Mouse (Mus musculus) forebrain, embryonic 16.5 days (tissue): ENCODE measurements around the gene Capn11. TPM values are rescaled to one million over a fixed set of nuclear protein-coding genes. Genes with fewer than 3 reads are reported as not detected.

ENCODE experiments used
- ATAC-seq: fragments of 200-750 bp; cut with Nextera tagmentation; 2 replicates; pipeline ENCODE4 v1.8.0; 2017; ENCODE audit warnings: mild to moderate bottlenecking, moderate library complexity
- H3K27ac ChIP-seq: fragments of 300-500 bp; sonication (generic); 2 replicates; pipeline ENCODE4 v1.5.1; 2014; ENCODE audit warnings: low read length, control low read depth
- H3K27me3 ChIP-seq: fragments of 300-500 bp; sonication (generic); replicated peaks from 2 replicates; pipeline ENCODE4 v1.6.1; 2014; ENCODE audit warnings: low read length; ENCODE audit not compliant: control insufficient read depth, insufficient read depth
- H3K36me3 ChIP-seq: fragments of 300-500 bp; sonication (generic); 2 replicates; pipeline ENCODE4 v1.6.1; 2014; ENCODE audit not compliant: control insufficient read depth, insufficient read depth
- H3K4me1 ChIP-seq: fragments of 300-500 bp; sonication (generic); replicated peaks from 2 replicates; pipeline ENCODE4 v1.6.1; 2014; ENCODE audit warnings: low read length; ENCODE audit not compliant: control insufficient read depth, insufficient read depth
- H3K4me2 ChIP-seq: fragments of 300-500 bp; sonication (generic); 2 replicates; pipeline ENCODE4 v1.6.1; 2014; ENCODE audit warnings: mild to moderate bottlenecking, low read length, control low read depth
- H3K4me3 ChIP-seq: fragments of 300-500 bp; sonication (generic); replicated peaks from 2 replicates; pipeline ENCODE4 v1.5.1; 2014; ENCODE audit warnings: mild to moderate bottlenecking, low read length, control low read depth
- H3K9ac ChIP-seq: fragments of 300-500 bp; sonication (generic); replicated peaks from 2 replicates; pipeline ENCODE4 v1.6.1; 2014; ENCODE audit warnings: low read depth, low read length, control low read depth
- H3K9me3 ChIP-seq: fragments of 300-500 bp; sonication (generic); 2 replicates; pipeline ENCODE4 v1.6.1; 2016; ENCODE audit warnings: low read length; ENCODE audit not compliant: control insufficient read depth
- WGBS: fragments of 180-500 bp; shearing (Covaris S2); extraction: QIAGEN DNeasy Blood & Tissue Kit; methylation state at CpG from one replicate; pipeline ENCODE4 v1.1.7; 2014; 5-methylcytosine and 5-hydroxymethylcytosine counted together
- polyA plus RNA-seq: library from polyadenylated mRNA; unstranded; fragments of >200 nt; fragmentation: Nextera tagmentation; extraction: Ambion mirVana; gene quantifications from 2 replicates; pipeline ENCODE4 v1.2.1, GENCODE M21; 2015

The Capn11 gene
- polyA plus RNA-seq, 1 experiment from 2014 or later, result 0.85 TPM

DNA sequence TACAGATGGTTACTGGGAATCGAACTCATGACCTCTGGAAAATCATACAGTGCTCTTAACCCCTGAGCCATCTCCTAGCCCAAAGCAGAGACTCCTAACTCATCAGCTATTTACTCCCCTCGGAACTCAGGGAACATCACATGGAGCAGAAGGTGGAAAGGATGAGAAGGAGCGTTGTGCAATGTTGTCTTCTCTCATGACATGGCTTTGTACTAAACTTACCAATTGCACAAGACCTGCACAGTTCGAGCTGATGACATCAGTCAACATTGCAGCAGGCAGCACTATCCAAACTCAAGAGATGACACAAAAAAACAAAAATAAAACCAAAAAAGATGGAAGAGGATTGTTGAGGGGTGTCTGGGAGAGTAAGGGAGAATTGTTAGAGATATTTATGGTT lies 50.7 kb downstream of the Capn11 start:
- H3K4me1 ChIP-seq, result no peaks in the 10 kb centered on the region
- no peaks in the 10 kb centered on the region for H3K36me3 ChIP-seq
- peaks cover 4% of the 10 kb centered on the region for H3K9me3 ChIP-seq
- H3K4me2 ChIP-seq, result no peak overlapping the region
- 89% methylated on average over 4 of the region's 4 CpGs for WGBS
- H3K4me3 ChIP-seq, result no peak overlapping the region
- no peak overlapping the region for H3K9ac ChIP-seq
- ATAC-seq, result no peak
- H3K27ac ChIP-seq, result no peak overlapping the region
- H3K27me3 ChIP-seq, result no peaks in the 10 kb centered on the region

DNA sequence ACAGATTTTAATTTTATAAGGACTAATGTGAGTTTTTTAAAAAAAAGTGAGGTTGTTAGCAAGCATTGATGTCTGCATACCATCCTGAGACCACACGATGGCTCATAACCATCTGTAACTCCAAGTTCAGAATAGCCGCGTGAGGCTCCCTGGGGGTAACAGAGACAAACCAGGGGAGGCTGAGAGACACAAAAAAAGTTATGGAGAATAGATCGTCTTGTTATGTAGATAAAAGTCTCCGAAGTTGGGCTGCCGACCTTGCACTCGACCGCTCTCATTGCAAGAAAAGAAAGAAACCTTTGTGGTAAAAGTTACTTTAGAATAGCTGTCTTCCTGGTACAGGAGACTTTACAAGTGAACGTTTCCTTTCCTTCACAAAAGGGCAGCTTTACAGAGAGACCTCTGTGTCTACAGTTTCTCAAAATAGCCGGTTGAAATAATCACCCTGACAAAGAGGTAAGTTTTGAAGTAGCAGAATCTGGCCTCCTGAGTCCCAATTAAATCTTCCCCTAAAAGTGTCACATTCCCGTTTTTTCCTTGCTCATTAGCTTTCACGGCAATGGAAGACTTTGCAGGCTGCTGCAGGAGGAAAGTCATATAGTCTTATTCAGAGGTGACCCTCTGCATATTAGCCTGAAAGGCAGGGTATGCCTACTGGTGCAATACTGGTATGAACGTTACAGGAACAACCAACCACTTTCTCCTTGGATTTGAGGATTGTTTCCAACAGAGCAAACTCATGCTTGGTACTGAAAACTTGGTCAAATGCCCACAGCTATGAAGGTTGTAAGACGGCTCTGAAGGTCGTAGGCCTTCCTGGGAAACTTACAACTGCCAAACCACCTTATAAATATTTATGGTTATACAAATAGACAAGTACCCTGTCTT lies 51.9 kb downstream of the Capn11 start:
- Histone ChIP-seq H3K4me2 (no peak overlapping the region), H3K9me3 (peaks cover 4% of the 10 kb centered on the region), H3K27me3 (no peaks in the 10 kb centered on the region; the same call in 1 of the 2 replicates), H3K9ac (no peak overlapping the region), H3K4me3 (no peak overlapping the region), H3K4me1 (no peaks in the 10 kb centered on the region), H3K27ac (no peak overlapping the region), H3K36me3 (no peaks in the 10 kb centered on the region)
- WGBS, result 71% methylated on average over 15 of the region's 15 CpGs
- ATAC-seq, result no peak

DNA sequence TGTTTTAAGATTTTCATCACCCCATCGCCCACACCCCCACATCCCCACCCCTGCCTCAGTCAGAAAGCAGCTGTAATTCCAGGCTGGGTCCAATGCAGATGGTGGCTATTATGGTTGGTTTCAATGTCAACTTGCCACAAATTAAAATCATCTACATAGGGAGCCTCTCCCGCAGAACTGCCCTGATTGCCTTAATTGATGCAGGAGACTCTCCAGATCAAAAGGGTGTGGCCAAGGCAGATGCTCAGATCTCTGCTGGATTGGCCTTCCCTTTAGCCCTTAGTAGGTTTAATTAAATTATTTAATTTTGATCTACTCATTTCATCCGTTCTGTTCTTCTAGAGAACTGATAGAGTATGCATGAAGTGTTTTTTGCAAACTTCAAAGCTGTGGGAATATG lies 56.1 kb downstream of the Capn11 start:
- WGBS, result 75% methylated on average over 3 of the region's 3 CpGs
- Histone ChIP-seq H3K4me3 (no peak overlapping the region), H3K36me3 (no peaks in the 10 kb centered on the region), H3K4me1 (peaks cover 5% of the 10 kb centered on the region), H3K27me3 (peaks cover 16% of the 10 kb centered on the region), H3K9me3 (peaks cover 4% of the 10 kb centered on the region), H3K4me2 (no peak overlapping the region), H3K9ac (no peak overlapping the region), H3K27ac (no peak overlapping the region)
- no peak for ATAC-seq

DNA sequence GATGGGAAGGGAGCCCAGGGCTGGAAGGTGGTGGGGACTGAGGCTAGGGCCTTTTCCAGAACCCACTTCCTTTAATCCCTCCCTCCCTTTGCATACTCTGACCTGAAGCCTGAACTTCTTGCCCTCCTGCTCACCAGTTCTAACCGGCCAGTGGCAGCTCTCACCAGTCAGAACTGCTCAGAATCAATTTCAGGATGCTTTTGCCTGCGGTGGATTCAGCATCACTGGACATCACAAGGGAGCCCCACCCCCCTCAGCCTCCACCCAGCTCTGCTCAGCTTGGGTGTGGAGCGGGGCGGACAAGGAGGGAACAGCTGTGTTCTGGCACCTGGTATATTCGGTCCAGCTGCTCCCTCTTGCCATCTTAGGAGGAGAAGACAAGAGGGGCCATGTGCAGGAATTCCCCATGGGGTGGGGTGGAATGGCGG lies 57.2 kb downstream of the Capn11 start, which contains the start of gene Mymx:
TSS of gene Mymx (minus strand) at position 226 of the 428 bp plus-strand sequence.
- WGBS, result 41% methylated on average over 6 of the region's 6 CpGs
- H3K27me3 ChIP-seq, result peaks cover 16% of the 10 kb centered on the region

DNA sequence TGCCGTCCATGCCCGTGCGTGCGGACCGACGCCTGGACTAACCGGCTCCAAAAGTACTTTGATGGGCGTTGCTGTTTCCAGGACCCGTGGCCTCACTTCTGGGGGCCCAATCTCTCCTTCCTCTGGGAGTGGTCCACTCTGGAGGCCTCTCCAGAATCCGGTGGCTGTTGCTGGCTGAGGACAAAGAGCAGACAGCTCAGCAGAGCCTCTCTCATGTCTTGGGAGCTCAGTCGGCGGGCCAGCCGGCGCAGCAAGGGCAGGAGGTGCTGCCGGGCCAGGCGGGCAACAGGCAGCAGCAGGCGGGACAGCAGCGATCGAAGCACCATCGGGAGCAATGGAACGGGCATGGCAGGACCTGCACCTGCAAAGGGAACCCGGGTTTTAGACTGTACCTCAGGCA lies 57.8 kb downstream of the Capn11 start:
- no peak for ATAC-seq
- Histone ChIP-seq H3K27ac (no peak overlapping the region), H3K4me2 (no peak overlapping the region), H3K27me3 (peaks cover 16% of the 10 kb centered on the region), H3K9ac (no peak overlapping the region), H3K36me3 (no peaks in the 10 kb centered on the region), H3K4me3 (no peak overlapping the region), H3K9me3 (no peaks in the 10 kb centered on the region), H3K4me1 (peaks cover 15% of the 10 kb centered on the region)
- WGBS, result 13% methylated on average over 22 of the region's 22 CpGs

More for the DNA sequence above, 57.2 kb downstream of the Capn11 start, which contains the start of gene Mymx:
- H3K9me3 ChIP-seq, result no peaks in the 10 kb centered on the region
- H3K4me2 ChIP-seq, result no peak within 1 kb of the TSS
- peaks cover 9% of the 10 kb centered on the region for H3K4me1 ChIP-seq
- H3K27ac ChIP-seq, result no peak within 1 kb of the TSS
- no peak within 1 kb of the TSS for H3K9ac ChIP-seq
- no peak within 1 kb of the TSS for H3K4me3 ChIP-seq
- no peaks in the 10 kb centered on the region for H3K36me3 ChIP-seq
- ATAC-seq, result 0 out of 2 replicates have a peak, but pooled peaks have one; percentile 6

DNA sequence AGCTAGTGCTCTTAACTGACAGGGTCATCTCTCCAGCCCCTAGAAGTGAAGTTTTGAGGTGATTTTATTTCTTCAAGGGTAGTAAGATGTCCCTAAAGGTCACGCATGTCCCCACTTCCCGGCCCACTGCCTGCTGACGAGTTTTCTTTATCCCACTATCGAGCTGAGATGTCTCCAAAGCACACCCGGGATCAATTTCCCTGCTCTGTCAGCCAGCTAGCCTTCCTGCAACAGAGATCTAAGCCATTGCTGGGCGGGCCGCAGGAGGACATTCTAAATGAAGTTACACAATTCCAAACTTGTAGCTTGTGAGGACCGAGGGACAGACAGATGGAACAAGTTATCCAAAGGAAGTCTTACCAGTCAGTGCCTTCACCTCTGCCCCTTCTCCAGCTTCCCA lies 58.9 kb downstream of the Capn11 start:
- no peaks in the 10 kb centered on the region for H3K36me3 ChIP-seq

DNA sequence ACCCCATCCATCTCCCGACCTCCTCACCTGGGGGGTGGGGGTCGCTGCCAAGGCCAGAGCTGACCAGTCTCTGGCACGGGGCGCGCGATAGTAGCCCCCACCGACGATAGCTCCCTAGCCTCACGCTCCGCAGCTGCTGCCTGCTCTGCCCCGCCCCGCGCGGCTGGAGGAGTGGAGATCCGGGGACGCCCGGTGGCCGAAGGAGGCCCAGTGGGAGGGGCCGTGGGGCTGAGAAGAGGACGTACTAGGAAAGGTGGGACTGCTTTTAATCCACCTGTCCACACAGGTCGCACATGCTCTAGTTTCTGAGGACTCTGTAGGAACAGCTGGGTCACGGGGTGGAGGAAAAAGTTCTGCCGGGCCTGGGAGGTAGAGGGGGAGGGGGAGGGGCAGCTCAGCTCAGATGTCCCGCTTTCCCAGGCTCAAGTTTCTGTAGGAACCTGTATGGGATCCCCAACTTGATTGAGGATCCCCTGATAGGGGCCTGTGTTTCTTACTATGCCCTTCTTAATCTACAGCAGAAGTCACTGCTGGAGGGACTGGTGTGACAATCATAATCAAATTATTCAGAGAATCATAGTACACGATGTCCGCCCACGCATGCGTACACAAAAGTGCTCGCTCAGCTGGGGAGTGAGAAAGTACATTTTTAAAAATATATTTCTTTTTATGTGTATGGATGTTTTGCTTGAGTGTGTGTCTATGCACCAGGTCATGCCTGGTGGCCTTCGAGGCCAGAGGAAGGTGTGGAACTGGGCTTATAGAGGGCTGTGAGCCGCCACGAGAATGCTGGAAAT lies 59.5 kb downstream of the Capn11 start, which contains the start of gene Slc29a1:
TSS of gene Slc29a1 (minus strand) at position 161 of the 797 bp plus-strand sequence.
- WGBS, result 15% methylated on average over 32 of the region's 32 CpGs
- Histone ChIP-seq H3K4me3 (0 out of 2 replicates have a peak within 1 kb of the TSS, but pooled peaks have one; percentile 19), H3K4me1 (peaks cover 31% of the 10 kb centered on the region), H3K4me2 (peak within 1 kb of the TSS; percentile 45), H3K27ac (no peak within 1 kb of the TSS), H3K27me3 (peaks cover 16% of the 10 kb centered on the region), H3K36me3 (no peaks in the 10 kb centered on the region), H3K9me3 (no peaks in the 10 kb centered on the region), H3K9ac (peak within 1 kb of the TSS; percentile 42; the same call in 1 of the 2 replicates)
- ATAC-seq, result no peak

More for the DNA sequence above, 58.9 kb downstream of the Capn11 start:
- no peak for ATAC-seq
- Histone ChIP-seq H3K27me3 (peaks cover 16% of the 10 kb centered on the region), H3K27ac (no peak overlapping the region), H3K4me1 (peaks cover 25% of the 10 kb centered on the region), H3K4me2 (no peak overlapping the region), H3K9ac (no peak overlapping the region), H3K4me3 (no peak overlapping the region), H3K9me3 (no peaks in the 10 kb centered on the region)
- WGBS, result 59% methylated on average over 8 of the region's 8 CpGs

DNA sequence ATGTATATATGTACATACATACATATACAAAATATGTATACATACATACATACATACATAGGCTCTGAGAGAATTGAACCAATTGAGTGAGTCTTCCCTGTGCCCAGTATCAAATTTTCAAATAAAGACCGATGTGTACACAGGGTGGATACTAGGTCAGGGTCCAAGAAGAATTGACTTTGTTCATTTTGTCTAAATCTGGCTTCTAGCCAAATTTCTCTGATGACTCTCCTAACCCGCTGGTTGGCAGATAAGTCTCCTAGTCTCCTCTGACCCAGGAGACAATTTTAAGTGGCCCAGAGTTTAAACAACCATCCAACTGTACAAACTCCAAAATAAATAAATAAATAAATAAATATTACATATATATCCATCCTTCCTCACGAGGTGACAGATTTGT lies 60.2 kb downstream of the Capn11 start:
- Histone ChIP-seq H3K9ac (no peak overlapping the region; the same call in 1 of the 2 replicates), H3K4me1 (peaks cover 37% of the 10 kb centered on the region), H3K4me2 (peak overlapping the region; percentile 45; the same call in 1 of the 2 replicates), H3K9me3 (no peaks in the 10 kb centered on the region), H3K27ac (no peak overlapping the region), H3K36me3 (no peaks in the 10 kb centered on the region), H3K27me3 (peaks cover 16% of the 10 kb centered on the region), H3K4me3 (no peak overlapping the region)
- WGBS, result 40% methylated on average over 3 of the region's 3 CpGs
- ATAC-seq, result no peak

DNA sequence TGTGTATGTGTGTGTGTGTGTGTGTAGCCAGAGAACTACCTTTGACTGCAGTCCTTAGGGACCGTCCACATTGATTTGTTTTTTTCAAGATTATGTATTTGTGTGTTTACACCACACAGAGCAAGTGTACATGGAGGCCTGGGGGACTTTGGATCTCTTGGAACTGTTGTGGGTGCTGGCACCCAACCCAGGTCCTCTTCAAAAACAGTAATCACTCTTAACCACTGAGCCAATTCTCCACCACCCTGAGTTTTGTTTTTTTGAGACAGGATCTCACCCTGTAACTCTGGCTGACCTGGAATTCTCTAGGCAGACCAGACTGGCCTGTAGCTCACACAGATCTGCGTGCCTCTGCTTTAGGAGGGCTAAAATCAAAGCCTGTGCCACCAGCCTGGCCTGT lies 60.7 kb downstream of the Capn11 start:
- peaks cover 40% of the 10 kb centered on the region for H3K4me1 ChIP-seq
- H3K9ac ChIP-seq, result no peak overlapping the region
- H3K27ac ChIP-seq, result no peak overlapping the region
- H3K4me3 ChIP-seq, result no peak overlapping the region
- no peaks in the 10 kb centered on the region for H3K9me3 ChIP-seq
- no peak overlapping the region for H3K4me2 ChIP-seq
- peaks cover 16% of the 10 kb centered on the region for H3K27me3 ChIP-seq
- 91% methylated on average over 2 of the region's 2 CpGs for WGBS
- no peaks in the 10 kb centered on the region for H3K36me3 ChIP-seq
- ATAC-seq, result no peak
